Mouse (Mus musculus) small intestine, adult 2 months (tissue): ENCODE data around the gene Kcnj10. TPM values are rescaled to one million over a fixed set of nuclear protein-coding genes. Genes with fewer than 3 reads are reported as not detected.

Source experiments
- H3K27ac ChIP-seq: fragments of 200-500 bp; 2 replicates; pipeline ENCODE4 v1.5.1; 2012; ENCODE audit warnings: low read depth, low read length, control low read depth, inconsistent platforms; ENCODE audit not compliant: insufficient read depth
- H3K27me3 ChIP-seq: fragments of 200-500 bp; 2 replicates; pipeline ENCODE4 v1.6.1; 2012; ENCODE audit warnings: mild to moderate bottlenecking, moderate library complexity, low read length, inconsistent platforms; ENCODE audit not compliant: control insufficient read depth, insufficient read depth
- H3K36me3 ChIP-seq: fragments of 200-500 bp; 2 replicates; pipeline ENCODE4 v1.6.1; 2012; ENCODE audit warnings: mild to moderate bottlenecking, low read length, control low read depth, inconsistent platforms; ENCODE audit not compliant: control insufficient read depth, insufficient read depth
- H3K4me1 ChIP-seq: fragments of 200-500 bp; 2 replicates; pipeline ENCODE4 v1.6.1; 2012; ENCODE audit warnings: low read length, inconsistent platforms, mixed read lengths; ENCODE audit not compliant: control insufficient read depth, insufficient read depth, insufficient read length
- H3K4me3 ChIP-seq: fragments of 200-500 bp; 2 replicates; pipeline ENCODE4 v1.5.1; 2012; ENCODE audit warnings: low read depth, mild to moderate bottlenecking, control low read depth, inconsistent platforms, low read length, moderate library complexity
- CTCF ChIP-seq: fragments of 200-500 bp; IDR thresholded peaks from 2 replicates; pipeline ENCODE4 v1.5.1; 2012; ENCODE audit warnings: low read depth, mild to moderate bottlenecking, control low read depth, inconsistent platforms, low read length, moderate library complexity, mixed read lengths; ENCODE audit not compliant: insufficient replicate concordance, insufficient read length; ENCODE audit errors: extremely low read depth
- POLR2A ChIP-seq: fragments of 200-500 bp; IDR thresholded peaks from 2 replicates; pipeline ENCODE4 v1.6.1; 2012; ENCODE audit warnings: low read depth, mild to moderate bottlenecking, control low read depth, inconsistent platforms, low read length, moderate library complexity
- WGBS: fragments of 180-500 bp; shearing (Covaris S2); methylation state at CpG from one replicate; pipeline ENCODE4 v1.1.7; 2018; 5-methylcytosine and 5-hydroxymethylcytosine counted together
- polyA plus RNA-seq: library from polyadenylated mRNA; depleted of rRNA; stranded (reverse); fragments of >200 nt; gene quantifications from 2 replicates; pipeline ENCODE4 v1.2.3, GENCODE M21; 2012

The Kcnj10 gene
- polyA plus RNA-seq, 1 experiment: 0.65 TPM

- Histone ChIP-seq H3K4me3 (no peak overlapping the region), H3K36me3 (no peaks in the 10 kb centered on the region), H3K27me3 (peaks cover 24% of the 10 kb centered on the region), H3K4me1 (no peaks in the 10 kb centered on the region), H3K27ac (no peak overlapping the region)
- 70% methylated on average over 8 of the region's 8 CpGs for WGBS
- no peak for TF ChIP-seq POLR2A
- TF ChIP-seq CTCF: no peak
These were observed 9.5 kb upstream of the Kcnj10 start for GRCm38 (mm10) chr1:172331422-172331947.

GRCm38 (mm10) chr1:172332925-172333324 lies 8.1 kb upstream of the Kcnj10 start:
- Histone ChIP-seq H3K27me3 (peaks cover 18% of the 10 kb centered on the region), H3K4me1 (no peaks in the 10 kb centered on the region), H3K4me3 (no peak overlapping the region), H3K27ac (no peak overlapping the region), H3K36me3 (no peaks in the 10 kb centered on the region)
- TF ChIP-seq POLR2A (no peak), CTCF (no peak)
- 73% methylated on average over 2 of the region's 2 CpGs for WGBS

DNA sequence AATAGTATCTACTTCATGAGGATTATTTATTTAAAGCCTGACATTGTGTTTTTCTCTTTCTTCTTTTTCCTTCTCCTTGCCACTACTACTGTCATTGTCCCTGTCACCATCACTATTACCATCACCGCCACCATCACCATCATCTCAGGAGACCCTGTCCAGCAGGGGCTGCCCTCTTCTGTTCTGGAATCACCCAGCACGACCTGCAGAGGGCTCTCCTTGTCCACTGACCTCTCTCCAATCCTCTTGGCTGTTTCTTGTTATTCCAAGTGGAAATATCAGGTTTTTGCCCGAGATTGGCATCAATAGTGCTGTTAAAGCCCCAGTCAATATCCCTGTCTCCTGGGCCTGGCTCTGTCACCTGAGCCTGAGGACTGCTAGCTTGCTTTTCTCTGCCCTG lies 7.5 kb upstream of the Kcnj10 start:
- Histone ChIP-seq H3K27ac (no peak overlapping the region), H3K27me3 (peaks cover 14% of the 10 kb centered on the region), H3K4me1 (no peaks in the 10 kb centered on the region), H3K4me3 (no peak overlapping the region), H3K36me3 (no peaks in the 10 kb centered on the region)
- 22% methylated on average over 3 of the region's 3 CpGs for WGBS
- TF ChIP-seq POLR2A: no peak
- TF ChIP-seq CTCF: no peak

DNA sequence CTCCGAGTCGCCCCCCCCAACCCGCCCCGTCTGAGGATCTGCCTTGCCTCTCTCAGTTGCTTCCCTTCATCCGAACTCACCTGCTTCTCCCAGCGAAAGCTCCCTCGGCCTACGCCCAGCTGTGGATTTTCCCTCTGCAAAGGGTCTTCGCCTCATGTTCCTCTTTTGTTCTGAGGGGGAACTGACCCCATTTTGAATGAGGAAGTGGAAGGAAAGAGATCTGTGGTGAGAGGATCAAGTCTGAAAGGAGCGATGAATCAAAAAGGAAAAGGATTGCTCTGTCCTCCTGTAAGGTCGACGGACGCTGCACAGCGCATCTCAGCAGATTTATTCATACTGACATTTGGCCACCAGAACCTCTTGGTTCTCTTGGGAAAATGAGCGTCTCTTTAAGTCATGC lies 5.2 kb upstream of the Kcnj10 start:
- Histone ChIP-seq H3K27me3 (peaks cover 21% of the 10 kb centered on the region), H3K27ac (no peak overlapping the region), H3K4me3 (no peak overlapping the region), H3K4me1 (no peaks in the 10 kb centered on the region), H3K36me3 (no peaks in the 10 kb centered on the region)
- TF ChIP-seq CTCF (no peak), POLR2A (no peak)
- 71% methylated on average over 15 of the region's 15 CpGs for WGBS

DNA sequence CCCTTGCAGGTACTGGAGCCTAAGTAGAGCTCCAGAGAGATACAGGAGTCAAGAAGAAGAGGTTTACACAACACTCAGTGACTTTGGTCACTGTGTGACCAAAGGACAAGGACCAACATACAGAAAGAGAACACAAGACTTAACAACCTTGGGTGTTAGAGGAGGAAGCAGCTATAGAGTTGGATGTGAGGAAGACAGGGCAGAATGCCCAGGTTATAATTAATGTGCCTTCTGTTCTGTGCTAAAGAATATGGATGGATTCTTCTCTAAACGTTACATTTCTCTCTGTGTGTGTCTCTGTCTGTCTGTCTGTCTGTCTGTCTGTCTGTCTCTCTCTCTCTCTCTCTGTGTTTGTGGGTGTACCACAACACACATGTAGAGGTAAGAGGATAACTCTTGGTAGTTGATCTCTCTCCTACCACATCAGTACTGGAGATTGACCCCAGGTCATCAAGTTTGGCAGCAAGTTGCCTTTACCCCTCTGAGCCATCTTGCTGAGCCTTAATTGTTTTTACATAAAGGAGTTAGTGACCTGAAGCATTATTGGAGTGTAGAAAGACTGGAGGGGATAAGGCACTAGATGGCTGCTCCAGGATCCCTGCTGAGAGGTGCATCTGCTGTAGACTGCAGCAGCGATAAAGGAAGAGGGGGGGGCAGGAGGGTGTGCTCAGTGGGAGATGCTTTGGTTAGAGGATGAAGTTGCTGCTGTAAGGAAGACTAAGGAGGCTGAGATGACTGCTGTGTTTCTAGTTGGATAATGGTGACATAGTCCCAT lies 3.4 kb upstream of the Kcnj10 start:
- H3K27me3 ChIP-seq: peaks cover 37% of the 10 kb centered on the region
- no peak for TF ChIP-seq CTCF
- TF ChIP-seq POLR2A: no peak
- no peaks in the 10 kb centered on the region for H3K36me3 ChIP-seq
- H3K4me3 ChIP-seq: no peak overlapping the region
- no peaks in the 10 kb centered on the region; the same call in 1 of the 2 replicates for H3K4me1 ChIP-seq
- WGBS: 48% methylated on average over 2 of the region's 2 CpGs
- no peak overlapping the region for H3K27ac ChIP-seq

DNA sequence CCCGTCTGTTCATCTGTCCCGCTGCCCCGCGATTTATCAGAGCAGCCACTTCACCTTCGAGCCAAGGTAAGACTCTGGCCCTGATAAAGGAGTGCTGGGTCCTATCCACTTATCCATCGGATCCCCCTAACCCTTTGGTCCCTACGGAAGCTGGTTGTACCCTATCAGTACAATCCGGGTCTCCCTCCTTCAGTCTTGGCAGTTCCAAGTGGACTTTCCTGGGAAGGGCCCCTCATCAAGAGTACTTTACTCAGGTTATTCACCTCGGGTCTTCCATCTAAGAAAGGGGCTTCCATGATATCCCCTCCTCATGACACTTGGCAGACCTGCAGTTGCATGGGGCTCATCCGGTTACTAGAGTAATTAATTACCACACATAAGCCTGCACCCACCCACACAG lies 376 bp downstream of the Kcnj10 start:
- TF ChIP-seq POLR2A (no peak), CTCF (no peak)
- no peak overlapping the region for H3K27ac ChIP-seq
- H3K27me3 ChIP-seq: peaks cover 32% of the 10 kb centered on the region
- H3K4me3 ChIP-seq: peak overlapping the region; percentile 46
- WGBS: 13% methylated on average over 10 of the region's 10 CpGs
- no peaks in the 10 kb centered on the region; the same call in none of the 2 replicates for H3K4me1 ChIP-seq
- H3K36me3 ChIP-seq: no peaks in the 10 kb centered on the region

DNA sequence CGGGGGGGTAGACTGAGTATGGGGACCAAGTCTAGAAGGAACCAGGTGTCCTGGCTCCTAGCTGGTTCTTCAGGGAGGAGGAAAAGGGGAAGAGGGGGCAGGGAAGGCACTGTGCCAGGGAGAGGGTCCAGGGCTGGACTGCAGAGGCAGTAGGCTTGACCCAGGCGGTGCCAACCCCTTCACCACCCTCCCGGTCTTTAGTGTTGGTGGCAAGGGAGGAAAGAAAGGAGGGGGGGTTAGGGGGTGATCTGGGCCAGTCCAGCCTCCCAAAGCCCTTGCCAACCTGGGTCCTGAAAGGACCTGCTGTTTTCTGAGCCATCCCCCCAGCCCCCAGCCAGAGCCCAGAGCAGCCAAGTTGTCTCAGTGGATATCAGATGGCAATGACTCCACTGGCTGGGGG lies 1.7 kb downstream of the Kcnj10 start:
- Histone ChIP-seq H3K27ac (no peak overlapping the region), H3K4me3 (peak overlapping the region; percentile 14; the same call in 1 of the 2 replicates), H3K27me3 (peaks cover 29% of the 10 kb centered on the region), H3K4me1 (no peaks in the 10 kb centered on the region; the same call in none of the 2 replicates), H3K36me3 (no peaks in the 10 kb centered on the region)
- 79% methylated on average over 3 of the region's 3 CpGs for WGBS
- TF ChIP-seq POLR2A (no peak), CTCF (no peak)
